Comparison of ENCODE assay signal across 19 mouse cellular contexts in the genomic region with DNA sequence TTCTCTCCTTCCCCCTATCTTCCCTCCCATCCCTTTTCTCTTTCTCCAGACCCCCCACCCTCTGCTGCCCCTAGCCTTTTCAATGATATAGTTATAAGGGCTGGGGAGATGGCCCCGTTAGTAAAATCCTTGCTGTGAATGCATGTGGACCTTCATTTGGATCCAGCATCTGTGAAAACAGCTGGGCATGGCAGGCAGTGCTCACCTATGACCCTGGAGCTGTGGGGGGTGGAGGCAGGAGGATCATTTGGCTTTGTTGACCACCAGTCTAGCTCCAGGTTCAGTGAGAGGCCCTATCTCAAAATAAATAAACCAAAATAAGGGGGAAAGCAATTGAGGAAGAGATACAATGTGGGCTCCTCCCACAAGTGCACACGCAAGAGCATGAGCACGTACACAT.
DNase-seq lines count a peak whose midpoint lies in the region; ATAC-seq lines count a peak whose summit lies in the region.
"Had no signal": no experiment of that assay in that cellular context is flagged by ENCODE, and none has a peak within 500 bp of the region (broad histone marks: within the 10 kb centered on the region; RNA-seq: fewer than 3 reads in every experiment).

No protein-coding gene starts in this region.

- intact Hi-C loops in left cerebral cortex, postnatal 14 days (cut with DNase I) = no loop called here

- no peak overlapping the region for H3K9ac ChIP-seq in kidney, embryonic 14.5 days (ENCODE audit: low read depth, low read length)
- H3K9ac ChIP-seq: embryonic facial prominence, embryonic 12.5 days; forebrain, embryonic 13.5 days; forebrain, embryonic 15.5 days; forebrain, postnatal 0 days had no signal

- H3K9me3 ChIP-seq in embryonic facial prominence, embryonic 10.5 days = peaks cover 7% of the 10 kb centered on the region; the same call in 1 of the 2 replicates
- no peaks in the 10 kb centered on the region for H3K9me3 ChIP-seq in limb, embryonic 10.5 days (replicated peaks)
- 0 out of 2 replicates have a peak, but pooled peaks cover 2% of the 10 kb centered on the region for H3K9me3 ChIP-seq in kidney, embryonic 14.5 days (ENCODE audit: control insufficient read depth, low read length)
- H3K9me3 ChIP-seq: embryonic facial prominence, embryonic 12.5 days; forebrain, embryonic 13.5 days; forebrain, embryonic 15.5 days had no signal

- H3K4me3 ChIP-seq in embryonic facial prominence, embryonic 10.5 days = no peak overlapping the region
- H3K4me3 ChIP-seq in limb, embryonic 10.5 days = no peak overlapping the region
- no peak overlapping the region for H3K4me3 ChIP-seq in kidney, embryonic 14.5 days (ENCODE audit: low read length)
- H3K4me3 ChIP-seq: embryonic facial prominence, embryonic 12.5 days; forebrain, embryonic 13.5 days; forebrain, embryonic 15.5 days had no signal

- H3K27me3 ChIP-seq in embryonic facial prominence, embryonic 10.5 days (replicated peaks; ENCODE audit: low read depth, poor library complexity, severe bottlenecking) = no peaks in the 10 kb centered on the region
- no peaks in the 10 kb centered on the region for H3K27me3 ChIP-seq in limb, embryonic 10.5 days (ENCODE audit: low read depth, poor library complexity, severe bottlenecking)
- H3K27me3 ChIP-seq in kidney, embryonic 14.5 days (ENCODE audit: control insufficient read depth, insufficient read depth, low read length) = no peaks in the 10 kb centered on the region
- H3K27me3 ChIP-seq: embryonic facial prominence, embryonic 12.5 days; forebrain, embryonic 13.5 days; forebrain, embryonic 15.5 days had no signal

- H3K4me2 ChIP-seq in kidney, embryonic 14.5 days (replicated peaks; ENCODE audit: low read depth, low read length) = no peak overlapping the region
- H3K4me2 ChIP-seq: embryonic facial prominence, embryonic 12.5 days; forebrain, embryonic 13.5 days; forebrain, embryonic 15.5 days had no signal

- ATAC-seq in kidney, embryonic 14.5 days (ENCODE audit: low FRiP score, low TSS enrichment) = no peak
- ATAC-seq: forebrain, embryonic 13.5 days; forebrain, embryonic 15.5 days; forebrain, postnatal 0 days had no signal

- H3K36me3 ChIP-seq in embryonic facial prominence, embryonic 10.5 days (replicated peaks) = no peaks in the 10 kb centered on the region
- no peaks in the 10 kb centered on the region for H3K36me3 ChIP-seq in limb, embryonic 10.5 days
- H3K36me3 ChIP-seq in kidney, embryonic 14.5 days (ENCODE audit: control insufficient read depth, insufficient read depth, low read length) = no peaks in the 10 kb centered on the region
- H3K36me3 ChIP-seq: embryonic facial prominence, embryonic 12.5 days; forebrain, embryonic 15.5 days had no signal

- DNase-seq in embryo, embryonic 9.5 days (ENCODE audit: extremely low spot score) = peak; percentile 52
- no peak for DNase-seq in embryo, embryonic 10.5 days (ENCODE audit: low spot score)
- DNase-seq in embryonic facial prominence, embryonic 10.5 days (ENCODE audit: low spot score) = no peak
- no peak for DNase-seq in limb, embryonic 10.5 days (ENCODE audit: low spot score)
- DNase-seq in left cerebral cortex, postnatal 14 days (ENCODE audit: low spot score in 2 of 2) = no peak
- DNase-seq: adrenal gland, adult 2 months; adrenal gland, postnatal 10 days; adrenal gland, postnatal 25 days; cerebellum, adult 11 months; cerebellum, adult 18-20 months; cerebellum, adult 8-10 months; cerebellum, adult 9-11 months; cerebellum, postnatal 14 days; cerebellum, postnatal 36 days; forebrain, postnatal 0 days had no signal

- peak overlapping the region; percentile 40; the same call in 1 of the 2 replicates for H3K27ac ChIP-seq in embryonic facial prominence, embryonic 10.5 days (replicated peaks)
- H3K27ac ChIP-seq in limb, embryonic 10.5 days = 0 out of 2 replicates have a peak overlapping the region, but pooled peaks have one; percentile 12
- H3K27ac ChIP-seq in kidney, embryonic 14.5 days (ENCODE audit: low read depth, low read length) = no peak overlapping the region
- H3K27ac ChIP-seq: embryonic facial prominence, embryonic 12.5 days; forebrain, embryonic 13.5 days; forebrain, embryonic 15.5 days had no signal

- peaks cover 29% of the 10 kb centered on the region for H3K4me1 ChIP-seq in embryonic facial prominence, embryonic 10.5 days
- peaks cover 21% of the 10 kb centered on the region for H3K4me1 ChIP-seq in limb, embryonic 10.5 days
- H3K4me1 ChIP-seq in kidney, embryonic 14.5 days (ENCODE audit: control insufficient read depth, insufficient read depth, low read length) = no peaks in the 10 kb centered on the region
- H3K4me1 ChIP-seq: embryonic facial prominence, embryonic 12.5 days; forebrain, embryonic 13.5 days had no signal

- WGBS in embryonic facial prominence, embryonic 10.5 days = 61% methylated on average over 3 of the region's 3 CpGs
- WGBS in limb, embryonic 10.5 days = 77% methylated on average over 3 of the region's 3 CpGs
- 61% methylated on average over 3 of the region's 3 CpGs for WGBS in kidney, embryonic 14.5 days
